ENCODE assay signal across 10 mouse cellular contexts in genomic region chr17:49816067-49816565, GRCm38 (mm10).
DNase-seq lines count a peak whose midpoint lies in the region; ATAC-seq lines count a peak whose summit lies in the region.
"Had no signal": no experiment of that assay in that cellular context is flagged by ENCODE, and none has a peak within 500 bp of the region (broad histone marks: within the 10 kb centered on the region; RNA-seq: fewer than 3 reads in every experiment).

No protein-coding gene starts in this region.

- no peaks in the 10 kb centered on the region for H3K36me3 ChIP-seq in embryonic facial prominence, embryonic 10.5 days (replicated peaks)
- H3K36me3 ChIP-seq in hindbrain, embryonic 15.5 days: no peaks in the 10 kb centered on the region
- H3K36me3 ChIP-seq in neural tube, embryonic 13.5 days: no peaks in the 10 kb centered on the region
- H3K36me3 ChIP-seq in liver, embryonic 12.5 days: no peaks in the 10 kb centered on the region
- H3K36me3 ChIP-seq: heart, embryonic 15.5 days; lung, embryonic 15.5 days had no signal

- no peaks in the 10 kb centered on the region for H3K9me3 ChIP-seq in embryonic facial prominence, embryonic 10.5 days
- H3K9me3 ChIP-seq in hindbrain, embryonic 15.5 days: no peaks in the 10 kb centered on the region
- H3K9me3 ChIP-seq in neural tube, embryonic 13.5 days: no peaks in the 10 kb centered on the region
- H3K9me3 ChIP-seq in liver, embryonic 12.5 days (replicated peaks): no peaks in the 10 kb centered on the region
- H3K9me3 ChIP-seq: heart, embryonic 15.5 days; lung, embryonic 15.5 days had no signal

- H3K4me3 ChIP-seq in embryonic facial prominence, embryonic 10.5 days: no peak overlapping the region
- H3K4me3 ChIP-seq in hindbrain, embryonic 15.5 days: no peak overlapping the region
- no peak overlapping the region for H3K4me3 ChIP-seq in neural tube, embryonic 13.5 days
- H3K4me3 ChIP-seq in liver, embryonic 12.5 days: no peak overlapping the region
- H3K4me3 ChIP-seq: heart, embryonic 15.5 days; lung, embryonic 15.5 days had no signal

- intact Hi-C loops in gastrocnemius, postnatal 36 days (cut with DNase I): no loop called here

- H3K4me1 ChIP-seq in embryonic facial prominence, embryonic 10.5 days: peaks cover 36% of the 10 kb centered on the region
- H3K4me1 ChIP-seq in hindbrain, embryonic 15.5 days (replicated peaks): peaks cover 13% of the 10 kb centered on the region
- peaks cover 22% of the 10 kb centered on the region for H3K4me1 ChIP-seq in neural tube, embryonic 13.5 days (replicated peaks)
- H3K4me1 ChIP-seq in liver, embryonic 12.5 days: no peaks in the 10 kb centered on the region
- H3K4me1 ChIP-seq: heart, embryonic 15.5 days; lung, embryonic 15.5 days had no signal

- H3K27ac ChIP-seq in embryonic facial prominence, embryonic 10.5 days (replicated peaks): peak overlapping the region; percentile 72
- H3K27ac ChIP-seq in hindbrain, embryonic 15.5 days (replicated peaks): no peak overlapping the region
- peak overlapping the region; percentile 33; the same call in 1 of the 2 replicates for H3K27ac ChIP-seq in neural tube, embryonic 13.5 days (replicated peaks)
- no peak overlapping the region for H3K27ac ChIP-seq in liver, embryonic 12.5 days
- H3K27ac ChIP-seq: heart, embryonic 15.5 days; lung, embryonic 15.5 days had no signal

- 14% methylated on average over 5 of the region's 5 CpGs for WGBS in embryonic facial prominence, embryonic 10.5 days
- WGBS in hindbrain, embryonic 15.5 days: 17% methylated on average over 5 of the region's 5 CpGs
- 12% methylated on average over 5 of the region's 5 CpGs for WGBS in neural tube, embryonic 13.5 days
- WGBS in liver, embryonic 12.5 days (ENCODE audit: insufficient replicate concordance): 34% methylated on average over 5 of the region's 5 CpGs

- DNase-seq in layer of hippocampus, adult 11-12 months (ENCODE audit: low spot score): peak; percentile 33
- no peak for DNase-seq in layer of hippocampus, postnatal 25 days (ENCODE audit: extremely low spot score in 1 of 2, low spot score in 1 of 2)
- DNase-seq in embryonic facial prominence, embryonic 10.5 days (ENCODE audit: low spot score): peak; percentile 49
- DNase-seq in gastrocnemius, postnatal 36 days: no peak
- no peak for DNase-seq in right cerebral cortex, adult 2 months (ENCODE audit: low spot score in 2 of 2)

- H3K4me2 ChIP-seq in hindbrain, embryonic 15.5 days: no peak overlapping the region
- H3K4me2 ChIP-seq in neural tube, embryonic 13.5 days: no peak overlapping the region; the same call in 1 of the 2 replicates
- H3K4me2 ChIP-seq in liver, embryonic 12.5 days: no peak overlapping the region
- H3K4me2 ChIP-seq: heart, embryonic 15.5 days; lung, embryonic 15.5 days had no signal

- peak; percentile 72; the same call in 1 of the 2 replicates for ATAC-seq in hindbrain, embryonic 15.5 days (ENCODE audit: low FRiP score, low read depth)
- ATAC-seq in neural tube, embryonic 13.5 days (ENCODE audit: low read depth): peak; percentile 62
- ATAC-seq in liver, embryonic 12.5 days: no peak

- no peak overlapping the region for H3K9ac ChIP-seq in hindbrain, embryonic 15.5 days
- no peak overlapping the region for H3K9ac ChIP-seq in neural tube, embryonic 13.5 days
- no peak overlapping the region for H3K9ac ChIP-seq in liver, embryonic 12.5 days
- H3K9ac ChIP-seq: heart, embryonic 15.5 days; lung, embryonic 15.5 days had no signal

- H3K27me3 ChIP-seq in embryonic facial prominence, embryonic 10.5 days (replicated peaks; ENCODE audit: low read depth, poor library complexity, severe bottlenecking): no peaks in the 10 kb centered on the region; the same call in 1 of the 2 replicates
- no peaks in the 10 kb centered on the region for H3K27me3 ChIP-seq in hindbrain, embryonic 15.5 days
- H3K27me3 ChIP-seq in neural tube, embryonic 13.5 days: no peaks in the 10 kb centered on the region
- H3K27me3 ChIP-seq in liver, embryonic 12.5 days (replicated peaks): no peaks in the 10 kb centered on the region
- H3K27me3 ChIP-seq: heart, embryonic 15.5 days; lung, embryonic 15.5 days had no signal

Comparison
In these comparisons a context has a peak if more than half of its experiments do, and no peak if none do; other contexts are left out.
1. DNase-seq: peak in layer of hippocampus, adult 11-12 months (single experiment) and embryonic facial prominence, embryonic 10.5 days (single experiment); none in layer of hippocampus, postnatal 25 days (0 of 2), gastrocnemius, postnatal 36 days (0 of 2) and right cerebral cortex, adult 2 months (0 of 2).
2. H3K27ac ChIP-seq: peak in embryonic facial prominence, embryonic 10.5 days (single experiment) and neural tube, embryonic 13.5 days (single experiment); none in hindbrain, embryonic 15.5 days (single experiment) and liver, embryonic 12.5 days (single experiment).